Mouse (Mus musculus): ENCODE measurements around the gene Abhd2.

GRCm38 (mm10) chr7:79284889-79285280, 11.9 kb downstream of the Abhd2 start:
- TF ChIP-seq POLR2A (IDR thresholded peaks at IDR 0.05; ENCODE audit: borderline replicate concordance, control insufficient read depth, low read depth, low read length) (no peak), CTCF (IDR thresholded peaks at IDR 0.05; ENCODE audit: control insufficient read depth, insufficient read depth, low read length) (no peak)

All from bone marrow, adult 2 months (tissue).